Mouse (Mus musculus) erythroblast, adult 5-6 weeks (primary cell): ENCODE results near the gene Mier1. TPM values are rescaled to one million over a fixed set of nuclear protein-coding genes. Genes with fewer than 3 reads are reported as not detected.
A peak's percentile ranks its signal among the peaks of the same experiment; 100 is the strongest.

ENCODE experiments used
- ATAC-seq: replicated peaks from 2 replicates; pipeline ENCODE4 v1.8.0; 2016; ENCODE audit warnings: moderate number of reproducible peaks, mild to moderate bottlenecking, moderate TSS enrichment, inconsistent platforms; ENCODE audit not compliant: poor library complexity, low FRiP score, severe bottlenecking
- total RNA-seq, 2 experiments: library from RNA; stranded (forward) in 1 of 2; stranded (reverse) in 1 of 2; fragments of 150-400 nt in 1 of 2; fragments of 200-764, 138-1000 nt in 1 of 2; gene quantifications; 2 replicates each; pipeline versions ENCODE4 v1.2.3 to v1.2.4; 2015 to 2017; ENCODE audit warnings: low replicate concordance in 2 of 2

The Mier1 gene
- total RNA-seq (2015; ENCODE audit: low replicate concordance) (198 and 199 TPM in 2 replicates), total RNA-seq (2017; ENCODE audit: low replicate concordance) (293 and 399 TPM in 2 replicates)

- peak; percentile 91 for ATAC-seq
These were observed at the start of gene Mier1, which contains the start of gene Wdr78 for GRCm38 (mm10) chr4:103114184-103115111. TSS of gene Mier1 (plus strand) at chr4:103114390. TSS of gene Wdr78 (minus strand) at chr4:103114555.

GRCm38 (mm10) chr4:103064421-103064820 is 49.8 kb upstream of the Mier1 start:
- ATAC-seq, result no peak

- ATAC-seq, result no peak
These were observed 49.2 kb upstream of the Mier1 start for GRCm38 (mm10) chr4:103064976-103065375.

- no peak for ATAC-seq
These were observed 46.1 kb upstream of the Mier1 start for GRCm38 (mm10) chr4:103067906-103068655.

- no peak for ATAC-seq
These were observed 43.6 kb upstream of the Mier1 start for GRCm38 (mm10) chr4:103070631-103071030.

- ATAC-seq, result 0 out of 2 replicates have a peak, but pooled peaks have one; percentile 15
These were observed 29.0 kb upstream of the Mier1 start for GRCm38 (mm10) chr4:103085237-103085636.

- no peak for ATAC-seq
These were observed 18.3 kb upstream of the Mier1 start for GRCm38 (mm10) chr4:103095921-103096320.

- ATAC-seq, result no peak
These were observed 15.7 kb upstream of the Mier1 start for GRCm38 (mm10) chr4:103098532-103098931.

GRCm38 (mm10) chr4:103112651-103113050 is 1.5 kb upstream of the Mier1 start:
- no peak for ATAC-seq

GRCm38 (mm10) chr4:103113402-103113801 is 788 bp upstream of the Mier1 start:
- ATAC-seq, result no peak

- ATAC-seq, result no peak
These were observed 4.7 kb downstream of the Mier1 start for GRCm38 (mm10) chr4:103118888-103119228.

GRCm38 (mm10) chr4:103119229-103120027 is 5.2 kb downstream of the Mier1 start:
- ATAC-seq, result peak; percentile 11

- peak; percentile 71 for ATAC-seq
These were observed 5.8 kb downstream of the Mier1 start for GRCm38 (mm10) chr4:103120028-103120384.

GRCm38 (mm10) chr4:103120395-103120794 is 6.2 kb downstream of the Mier1 start:
- no peak for ATAC-seq

GRCm38 (mm10) chr4:103120874-103121389 is 6.7 kb downstream of the Mier1 start:
- peak; percentile 49 for ATAC-seq

- peak; percentile 19 for ATAC-seq
These were observed 8.9 kb downstream of the Mier1 start for GRCm38 (mm10) chr4:103123086-103123485.

GRCm38 (mm10) chr4:103123606-103124005 is 9.4 kb downstream of the Mier1 start:
- ATAC-seq, result no peak

GRCm38 (mm10) chr4:103126533-103126932 is 12.3 kb downstream of the Mier1 start:
- ATAC-seq, result no peak

GRCm38 (mm10) chr4:103136946-103137345 is 22.8 kb downstream of the Mier1 start:
- no peak for ATAC-seq

- peak; percentile 57 for ATAC-seq
These were observed 32.1 kb downstream of the Mier1 start for GRCm38 (mm10) chr4:103146339-103146738.
